Mouse (Mus musculus) CH12F3 (cell line): ENCODE data around the gene Thbs3.
"Not testable (repeated sequence)": the region's sequence is repeated elsewhere in the genome, so short reads cannot be mapped to it uniquely, and the experiment has no call there.

Source experiments
- in situ Hi-C: fragments of 300-500 bp; cut with MboI; formaldehyde crosslinking; loops from 2 replicates; pipeline ENCODE4 v1.14.3; 2020; ENCODE audit warnings: low sequenced_read_pairs

The Thbs3 gene

GRCm38 (mm10) chr3:89195979-89196877 lies 18.8 kb upstream of the Thbs3 start:
- in situ Hi-C loops: no loop called here

GRCm38 (mm10) chr3:89199839-89200238 lies 15.1 kb upstream of the Thbs3 start:
- in situ Hi-C loops: no loop called here

- in situ Hi-C loops: no loop called here
These were observed 12.5 kb upstream of the Thbs3 start, which contains the start of gene Gba for GRCm38 (mm10) chr3:89202253-89203141. Gba (plus strand) TSS chr3:89202928.

DNA sequence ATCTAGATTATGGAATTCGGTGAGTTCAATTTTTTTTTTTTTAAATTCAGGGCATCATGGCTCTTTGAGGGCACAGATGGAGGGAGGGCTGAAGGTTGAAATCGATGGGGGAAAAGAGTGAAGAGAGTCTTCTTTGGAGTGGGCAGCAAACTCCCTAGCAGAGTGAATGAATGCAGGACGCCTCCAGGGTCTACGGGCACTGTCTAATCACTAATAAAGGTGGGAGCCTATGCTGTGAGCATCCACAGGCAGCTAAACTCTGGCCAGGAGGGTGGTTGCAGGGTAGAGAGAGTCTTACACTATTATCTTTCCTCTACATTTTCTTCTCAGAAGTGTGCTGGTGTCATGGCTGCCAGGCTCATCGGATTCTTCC lies 11.9 kb upstream of the Thbs3 start:
- in situ Hi-C loops: no loop called here

DNA sequence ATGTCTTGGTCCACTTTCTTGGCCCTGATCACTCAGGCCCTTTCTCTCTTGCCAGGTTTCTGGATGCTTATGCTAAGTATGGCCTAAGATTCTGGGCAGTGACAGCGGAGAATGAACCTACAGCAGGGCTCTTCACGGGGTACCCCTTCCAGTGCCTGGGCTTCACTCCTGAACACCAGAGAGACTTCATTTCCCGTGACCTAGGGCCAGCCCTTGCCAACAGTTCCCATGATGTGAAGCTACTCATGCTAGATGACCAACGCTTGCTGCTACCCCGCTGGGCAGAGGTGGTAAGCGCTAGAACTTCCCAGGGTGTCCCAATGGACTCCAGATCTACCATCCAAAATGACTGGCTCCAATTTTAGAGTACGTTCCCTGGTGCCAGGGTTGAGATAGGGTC lies 8.9 kb upstream of the Thbs3 start:
- in situ Hi-C loops: no loop called here

DNA sequence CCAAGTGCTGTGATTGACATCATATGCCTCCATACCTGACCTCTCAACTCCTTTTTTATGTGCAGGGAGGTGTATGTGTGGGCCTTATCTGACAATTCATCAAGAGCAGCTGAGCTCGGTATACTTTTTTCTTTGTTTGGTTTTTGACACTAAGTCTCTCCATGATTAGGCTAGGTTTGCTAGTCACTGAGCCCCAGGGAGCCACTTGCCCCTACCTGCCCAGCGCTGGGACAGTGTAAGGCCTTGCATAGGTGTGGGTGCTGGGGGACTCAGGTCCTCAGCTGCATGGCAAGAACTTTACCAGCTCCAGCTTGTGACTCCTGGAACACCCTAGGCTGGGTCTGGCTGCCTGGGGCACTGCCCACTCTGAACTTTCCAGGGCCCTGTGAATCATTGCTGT lies 8.3 kb upstream of the Thbs3 start:
- in situ Hi-C loops: no loop called here

GRCm38 (mm10) chr3:89208075-89208657 lies 6.8 kb upstream of the Thbs3 start:
- in situ Hi-C loops: no loop called here

GRCm38 (mm10) chr3:89208736-89209135 lies 6.2 kb upstream of the Thbs3 start:
- in situ Hi-C loops: no loop called here

- in situ Hi-C loops: no loop called here
These were observed 5.2 kb upstream of the Thbs3 start for GRCm38 (mm10) chr3:89209731-89210130.

DNA sequence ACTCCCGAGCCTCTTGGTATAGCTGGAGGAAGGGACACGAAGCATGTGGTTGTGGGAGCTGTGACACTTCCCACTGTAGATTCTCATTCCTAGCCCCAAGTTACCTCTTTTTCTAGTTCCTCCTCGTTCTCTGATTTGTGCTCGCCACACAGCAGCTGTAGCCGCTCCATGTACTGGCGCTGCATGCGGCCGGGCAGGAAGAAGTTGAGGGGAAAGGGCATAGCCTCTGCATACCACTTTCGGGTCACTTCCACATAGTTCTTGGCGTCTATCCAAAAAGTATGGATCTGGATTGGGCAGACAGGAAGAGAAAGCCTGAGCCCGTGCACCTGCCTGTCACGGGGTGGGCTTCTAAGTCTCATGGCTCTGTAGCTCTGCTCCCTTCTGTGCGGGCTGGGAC lies 4.8 kb upstream of the Thbs3 start:
- in situ Hi-C loops: no loop called here

- in situ Hi-C loops: no loop called here
These were observed 4.2 kb upstream of the Thbs3 start for GRCm38 (mm10) chr3:89210731-89211130.

DNA sequence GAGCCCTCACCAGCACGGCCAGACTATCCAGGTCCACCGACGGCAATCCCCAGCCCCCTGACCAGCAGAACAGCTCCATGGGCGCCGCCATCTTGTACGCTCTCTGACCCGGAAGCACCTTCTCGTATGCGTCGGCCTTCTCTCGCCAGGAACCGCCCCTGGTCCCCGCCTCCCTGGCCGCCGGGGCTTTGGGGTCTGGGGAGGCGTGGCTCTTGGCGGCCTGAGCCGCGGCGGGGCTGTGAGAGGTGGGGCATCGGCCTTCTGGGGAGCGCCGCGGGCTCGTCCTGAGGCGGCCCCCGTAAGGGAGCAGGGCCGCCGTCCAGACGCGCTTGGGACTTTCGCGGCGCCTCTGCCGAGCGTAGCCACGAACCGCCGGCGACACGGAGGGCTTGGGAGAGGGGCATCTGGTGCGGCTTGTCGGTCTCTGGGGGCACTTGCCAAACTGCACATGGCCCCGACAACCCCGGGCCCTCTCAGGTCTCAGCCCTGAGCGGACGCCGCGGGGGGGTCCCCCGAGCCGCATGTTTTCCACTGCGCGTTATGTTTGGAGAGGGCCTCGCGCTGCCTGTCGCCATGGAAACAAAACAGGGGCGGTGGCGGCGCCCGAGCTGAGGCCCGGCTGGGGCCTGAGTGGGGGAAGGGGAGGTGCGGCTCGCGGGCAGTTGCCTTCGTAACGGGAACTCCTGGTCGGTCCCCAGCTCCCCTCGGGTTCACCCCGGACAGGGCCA lies 1.0 kb upstream of the Thbs3 start:
- in situ Hi-C loops: no loop called here

- in situ Hi-C loops: no loop called here
These were observed 873 bp downstream of the Thbs3 start for GRCm38 (mm10) chr3:89215853-89216252.

GRCm38 (mm10) chr3:89216407-89216806 lies 1.4 kb downstream of the Thbs3 start:
- in situ Hi-C loops: not testable (repeated sequence)

DNA sequence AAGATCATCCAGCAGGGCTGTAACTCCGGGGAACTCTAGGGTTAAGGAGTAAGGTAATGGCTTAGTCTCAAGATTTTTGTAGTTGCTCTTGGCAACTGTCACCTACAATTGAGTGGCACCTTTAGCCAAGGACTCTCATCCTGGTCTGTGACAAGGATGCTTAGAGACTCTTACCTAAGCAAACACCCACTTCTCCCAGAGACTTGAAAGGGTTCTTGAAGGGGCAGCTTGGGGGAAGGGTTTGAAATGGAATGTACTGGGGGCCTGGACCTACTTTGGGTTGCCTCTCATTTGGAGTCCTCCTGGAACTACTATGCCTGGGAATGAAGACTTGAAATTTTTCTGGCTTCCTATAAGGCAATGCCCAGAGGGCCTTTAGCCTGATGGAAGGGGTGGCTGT lies 3.3 kb downstream of the Thbs3 start:
- in situ Hi-C loops: no loop called here

DNA sequence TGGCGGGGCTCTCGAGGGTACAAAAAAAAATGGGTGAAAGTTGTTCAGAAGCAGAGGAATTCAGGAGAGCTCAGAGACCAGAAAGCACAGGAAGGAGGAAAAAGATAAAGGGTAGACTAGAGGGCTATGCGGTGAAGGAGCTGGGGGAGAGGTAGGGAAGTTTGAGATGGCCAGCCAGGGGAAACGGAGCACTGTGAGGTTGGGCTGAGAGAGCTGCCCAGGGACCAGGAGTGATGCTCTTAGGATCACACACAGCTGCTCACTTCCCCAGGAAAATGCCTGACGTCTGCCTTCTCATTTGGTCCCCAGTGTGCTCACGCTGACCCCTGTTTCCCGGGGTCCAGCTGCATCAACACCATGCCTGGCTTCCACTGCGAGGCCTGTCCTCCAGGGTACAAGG lies 4.6 kb downstream of the Thbs3 start:
- in situ Hi-C loops: no loop called here

- in situ Hi-C loops: no loop called here
These were observed 6.2 kb downstream of the Thbs3 start for GRCm38 (mm10) chr3:89221167-89221566.

GRCm38 (mm10) chr3:89224796-89225195 lies 9.8 kb downstream of the Thbs3 start:
- in situ Hi-C loops: no loop called here

DNA sequence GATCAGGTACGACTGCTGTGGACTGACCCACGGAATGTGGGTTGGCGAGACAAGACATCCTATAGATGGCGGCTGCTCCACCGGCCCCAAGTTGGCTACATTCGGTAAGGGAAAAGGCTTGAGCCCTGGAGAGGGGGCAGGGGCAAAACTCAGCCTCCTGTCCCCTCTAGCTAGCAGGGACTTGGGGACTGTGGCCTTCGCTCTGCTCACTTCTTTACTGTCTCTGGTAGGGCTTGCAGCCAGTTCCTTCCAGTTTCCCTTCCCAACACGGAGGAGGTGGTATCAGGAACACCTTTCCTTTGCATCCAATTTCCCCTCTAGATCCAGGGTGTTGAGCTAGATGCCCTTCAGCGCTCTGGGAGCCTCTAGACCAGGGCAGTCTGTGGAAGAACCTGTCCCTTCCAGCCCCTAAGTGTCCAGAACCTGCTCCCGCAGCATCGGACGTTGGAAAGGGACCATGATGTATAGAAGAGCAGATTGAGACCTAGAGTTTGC lies 10.4 kb downstream of the Thbs3 start:
- in situ Hi-C loops: no loop called here

GRCm38 (mm10) chr3:89225918-89226317 lies 10.9 kb downstream of the Thbs3 start:
- in situ Hi-C loops: no loop called here

DNA sequence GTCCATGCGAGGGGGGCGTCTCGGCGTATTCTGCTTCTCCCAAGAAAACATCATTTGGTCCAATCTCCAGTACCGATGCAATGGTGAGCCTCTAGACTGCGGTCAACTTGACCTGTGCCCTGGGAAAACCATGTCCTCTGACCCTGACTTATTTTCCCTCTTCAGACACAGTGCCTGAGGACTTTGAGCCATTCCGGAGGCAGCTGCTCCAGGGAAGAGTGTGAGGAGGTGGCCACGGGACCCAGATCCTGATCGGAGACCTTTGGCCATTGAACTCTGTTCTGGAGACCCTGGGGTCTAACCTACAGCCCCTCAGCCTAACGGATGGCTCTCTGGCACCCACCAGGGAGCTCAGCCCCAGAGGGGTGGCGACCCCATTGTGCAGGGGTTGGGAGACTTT lies 11.4 kb downstream of the Thbs3 start:
- in situ Hi-C loops: no loop called here
